Mouse (Mus musculus): Measurements from ENCODE around the gene Hoxc4.

Hoxc4 gene

GRCm38 (mm10) chr15:102990461-102991397 is 28.0 kb upstream of the Hoxc4 start, which contains the start of gene Hoxc8:
Gene Hoxc8 (plus strand): TSS chr15:102990607.
- no peak for DNase-seq (ENCODE audit: low spot score in 2 of 2)

GRCm38 (mm10) chr15:102991782-102992181 is 27.0 kb upstream of the Hoxc4 start:
- no peak for DNase-seq (ENCODE audit: low spot score in 2 of 2)

GRCm38 (mm10) chr15:102992206-102992605 is 26.5 kb upstream of the Hoxc4 start:
- no peak for DNase-seq (ENCODE audit: low spot score in 2 of 2)

- no peak for DNase-seq (ENCODE audit: low spot score in 2 of 2)
Measured at GRCm38 (mm10) chr15:102992863-102993262, 25.9 kb upstream of the Hoxc4 start.

GRCm38 (mm10) chr15:102996548-102996947 is 22.2 kb upstream of the Hoxc4 start:
- DNase-seq (ENCODE audit: low spot score in 2 of 2): no peak

GRCm38 (mm10) chr15:102997431-102997830 is 21.3 kb upstream of the Hoxc4 start:
- DNase-seq (ENCODE audit: low spot score in 2 of 2): no peak

- DNase-seq (ENCODE audit: low spot score in 2 of 2): no peak
Measured at GRCm38 (mm10) chr15:102997939-102998355, 20.8 kb upstream of the Hoxc4 start, which contains the start of gene Hoxc6. Gene Hoxc6 (plus strand): TSS chr15:102998257.

- DNase-seq (ENCODE audit: low spot score in 2 of 2): no peak
Measured at GRCm38 (mm10) chr15:102998608-102999182, 20.0 kb upstream of the Hoxc4 start.

- peak in 1 of 2 experiments; percentile 74 for DNase-seq (ENCODE audit: low spot score in 2 of 2)
Measured at GRCm38 (mm10) chr15:102999183-102999831, 19.4 kb upstream of the Hoxc4 start.

- no peak for DNase-seq (ENCODE audit: low spot score in 2 of 2)
Measured at GRCm38 (mm10) chr15:102999955-103000354, 18.8 kb upstream of the Hoxc4 start.

GRCm38 (mm10) chr15:103000501-103000901 is 18.2 kb upstream of the Hoxc4 start:
- no peak for DNase-seq (ENCODE audit: low spot score in 2 of 2)

GRCm38 (mm10) chr15:103001370-103001769 is 17.4 kb upstream of the Hoxc4 start:
- no peak for DNase-seq (ENCODE audit: low spot score in 2 of 2)

- no peak for DNase-seq (ENCODE audit: low spot score in 2 of 2)
Measured at GRCm38 (mm10) chr15:103002156-103002555, 16.6 kb upstream of the Hoxc4 start.

- DNase-seq (ENCODE audit: low spot score in 2 of 2): no peak
Measured at GRCm38 (mm10) chr15:103002821-103003448, 15.8 kb upstream of the Hoxc4 start.

- DNase-seq (ENCODE audit: low spot score in 2 of 2): no peak
Measured at GRCm38 (mm10) chr15:103005308-103005707, 13.4 kb upstream of the Hoxc4 start.

GRCm38 (mm10) chr15:103005797-103006196 is 12.9 kb upstream of the Hoxc4 start:
- no peak for DNase-seq (ENCODE audit: low spot score in 2 of 2)

GRCm38 (mm10) chr15:103006326-103006725 is 12.4 kb upstream of the Hoxc4 start:
- DNase-seq (ENCODE audit: low spot score in 2 of 2): no peak

- no peak for DNase-seq (ENCODE audit: low spot score in 2 of 2)
Measured at GRCm38 (mm10) chr15:103009265-103010111, 9.2 kb upstream of the Hoxc4 start.

GRCm38 (mm10) chr15:103010112-103010846 is 8.5 kb upstream of the Hoxc4 start:
- no peak for DNase-seq (ENCODE audit: low spot score in 2 of 2)

Data from urinary bladder, adult 18-20 months (tissue).